Mouse (Mus musculus) embryo, embryonic 10.5 days (tissue): ENCODE data around the gene Adgrg5.

Experiments
- DNase-seq: peaks from one replicate; pipeline ENCODE4 v3.0.0-alpha.2; 2015; ENCODE audit warnings: low spot score

Gene Adgrg5

DNA sequence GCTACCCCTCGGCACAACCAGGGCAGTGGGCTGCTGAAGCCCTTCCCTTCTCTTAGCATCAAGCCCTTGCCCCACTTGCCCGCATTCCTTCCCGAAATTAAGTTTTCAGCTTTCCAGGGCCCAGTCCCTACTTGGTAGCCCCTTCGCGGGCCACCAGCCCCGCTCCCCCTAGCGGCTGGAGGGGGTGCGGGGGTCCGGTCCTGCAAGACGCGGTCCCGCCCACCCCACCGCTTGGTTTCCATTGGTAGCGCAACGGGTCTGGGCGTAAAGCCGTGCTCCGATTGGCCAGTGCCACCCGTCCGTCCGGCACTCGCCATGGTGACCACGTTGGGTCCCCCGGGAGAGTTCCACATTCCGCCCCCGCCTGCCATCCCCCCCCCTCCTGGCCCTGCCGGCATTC is 6.1 kb upstream of the Adgrg5 start:
- peak; percentile 99 for DNase-seq

DNA sequence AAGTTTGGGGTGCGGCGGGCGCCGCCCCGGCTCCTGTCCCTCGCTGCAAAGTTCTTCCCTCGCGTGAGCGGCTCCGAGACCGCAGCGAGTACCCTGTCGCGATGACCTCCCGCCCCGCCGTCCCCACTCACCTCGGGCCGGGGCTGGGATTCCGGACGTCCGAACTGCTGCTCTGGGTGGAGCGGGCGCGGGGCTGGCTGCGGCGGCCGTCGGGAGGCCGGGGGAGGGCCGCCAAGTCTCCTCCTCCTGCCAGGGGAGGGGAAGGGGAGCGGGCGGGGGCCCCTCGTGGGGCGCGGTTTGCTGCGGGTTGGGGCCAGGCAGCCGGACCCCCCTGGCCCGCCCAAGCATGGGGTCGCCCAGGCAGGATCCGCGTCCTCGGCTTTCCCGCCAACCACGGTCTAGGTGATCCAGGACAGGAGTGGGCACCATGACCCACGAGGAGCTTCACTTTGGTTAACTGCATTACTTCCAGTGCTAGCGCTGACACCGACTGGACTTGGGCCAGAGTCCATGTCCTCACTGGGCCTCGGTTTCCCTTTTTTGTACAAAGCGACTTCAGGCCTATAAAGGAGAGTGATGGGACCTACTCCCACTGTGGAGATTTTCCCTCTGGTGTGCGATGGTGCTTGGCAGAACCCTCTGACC is 5.5 kb upstream of the Adgrg5 start, which contains the start of gene Ccdc102a:
TSS of gene Ccdc102a (minus strand) at position 248 of the 645 bp plus-strand sequence.
- peak; percentile 55 for DNase-seq

DNA sequence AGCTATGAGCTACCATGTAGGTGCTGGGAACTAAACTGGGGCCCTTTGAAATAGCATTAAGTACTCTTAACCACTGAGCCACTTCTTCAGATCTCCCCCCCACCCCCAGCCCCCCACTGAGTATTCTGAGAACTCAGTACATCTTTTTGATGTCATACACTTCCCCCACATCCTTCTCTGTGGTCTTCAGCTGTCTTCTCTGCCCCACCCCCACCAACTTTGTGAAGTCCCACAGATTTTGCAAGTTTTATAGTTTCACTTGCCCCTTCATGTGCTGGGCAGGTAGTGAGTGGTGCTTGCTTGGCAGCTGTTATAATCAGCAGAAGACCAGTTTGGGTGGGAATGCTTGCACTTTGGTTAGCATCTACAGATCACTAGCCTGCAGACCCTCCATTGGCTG is 4.2 kb upstream of the Adgrg5 start:
- no peak for DNase-seq

DNA sequence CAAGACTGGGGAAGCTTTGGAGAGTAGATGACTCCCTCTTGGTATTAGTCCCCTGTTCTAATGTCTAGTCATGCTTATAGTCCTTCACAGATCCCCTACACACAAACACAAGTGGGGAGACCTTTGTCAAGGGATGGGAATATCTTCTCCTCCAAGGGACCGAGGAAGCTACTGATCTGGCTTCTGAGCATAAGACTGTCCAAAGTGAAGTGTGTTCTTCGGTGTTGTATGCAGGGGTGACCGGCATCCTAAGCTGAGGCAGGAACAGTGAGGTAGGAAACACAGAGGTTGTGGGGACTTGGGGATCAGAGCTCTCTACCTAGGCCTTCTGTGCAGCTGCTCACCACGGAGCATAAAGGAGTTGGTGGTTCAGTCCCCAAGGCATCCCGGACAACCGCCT is 1.3 kb upstream of the Adgrg5 start:
- DNase-seq, result no peak

DNA sequence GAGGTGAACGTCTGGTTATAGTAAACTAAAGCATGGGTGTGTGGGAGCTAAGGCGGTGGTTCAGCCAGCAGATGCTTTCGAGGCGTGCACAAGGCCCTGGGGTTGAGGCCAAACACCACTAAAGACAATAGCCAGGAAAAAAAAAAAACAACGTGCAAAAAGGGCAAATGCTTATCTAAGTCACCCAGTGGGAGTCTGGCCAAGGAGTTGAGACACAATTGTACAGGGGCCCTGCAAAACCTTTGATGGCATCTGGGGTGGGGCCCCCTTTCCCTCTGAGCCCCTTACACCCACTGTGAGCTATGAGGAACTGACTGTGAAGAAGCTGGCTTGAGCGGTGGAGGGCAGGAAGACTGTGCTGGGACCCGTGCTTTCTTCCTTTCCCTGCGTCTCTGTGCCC is 892 bp upstream of the Adgrg5 start:
- DNase-seq, result no peak

DNA sequence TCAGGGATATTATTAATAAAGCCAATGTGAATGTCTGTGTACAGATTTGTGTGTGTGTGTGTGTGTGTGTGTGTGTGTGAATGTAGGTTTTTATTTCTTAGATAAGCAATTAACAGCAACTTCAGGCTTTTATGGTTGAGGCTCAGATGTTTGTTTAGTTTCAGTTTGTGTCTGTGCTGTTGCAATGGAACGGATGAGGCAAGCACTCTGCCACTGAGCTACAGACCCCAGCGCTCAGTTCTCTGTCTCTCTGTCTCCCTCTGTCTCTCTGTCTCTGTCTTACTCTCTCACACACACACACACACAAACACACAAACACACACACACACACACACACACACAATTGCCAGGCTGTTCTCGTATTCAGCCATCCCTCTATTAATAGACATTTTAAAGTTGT is 4.7 kb downstream of the Adgrg5 start:
- no peak for DNase-seq

DNA sequence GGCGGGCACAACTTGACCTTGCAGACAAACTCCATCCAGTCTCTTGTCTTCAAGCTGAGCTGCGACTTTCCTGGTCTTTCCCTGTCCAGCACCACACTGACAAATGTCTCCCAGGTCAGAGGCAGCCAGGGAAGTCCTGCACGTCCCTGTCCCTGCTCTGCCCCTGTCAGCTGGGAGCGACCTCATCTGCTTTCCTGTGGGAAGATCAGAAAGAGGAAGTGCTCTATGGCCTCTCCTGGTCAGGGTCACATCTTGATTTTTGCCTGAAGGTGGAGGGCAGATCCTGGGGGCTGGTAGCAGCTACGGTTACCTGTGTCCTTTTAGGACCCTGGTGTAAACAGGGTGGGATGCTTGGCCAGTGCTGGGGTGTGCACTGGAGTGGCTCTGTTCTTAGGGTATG is 10.4 kb downstream of the Adgrg5 start:
- no peak for DNase-seq

DNA sequence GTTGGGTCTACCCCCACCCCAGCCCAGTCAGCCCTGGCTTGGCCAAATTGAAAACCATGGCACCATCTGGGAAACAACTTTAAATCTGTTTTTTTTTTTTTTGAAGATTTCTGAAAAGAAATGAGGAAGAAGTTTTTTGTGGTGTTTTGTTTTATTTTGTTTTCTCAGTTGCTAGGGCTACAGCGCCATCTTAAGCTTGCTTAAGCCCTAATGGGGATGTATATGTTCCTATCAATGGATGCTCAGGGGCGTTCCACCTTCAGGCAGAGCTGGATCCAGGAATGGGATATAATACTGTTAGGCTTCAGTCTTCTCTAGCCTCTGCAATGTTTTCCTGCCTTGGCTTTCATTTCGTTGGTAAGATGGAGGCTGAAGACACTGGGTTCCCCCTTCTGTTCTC is 11.7 kb downstream of the Adgrg5 start:
- no peak for DNase-seq

DNA sequence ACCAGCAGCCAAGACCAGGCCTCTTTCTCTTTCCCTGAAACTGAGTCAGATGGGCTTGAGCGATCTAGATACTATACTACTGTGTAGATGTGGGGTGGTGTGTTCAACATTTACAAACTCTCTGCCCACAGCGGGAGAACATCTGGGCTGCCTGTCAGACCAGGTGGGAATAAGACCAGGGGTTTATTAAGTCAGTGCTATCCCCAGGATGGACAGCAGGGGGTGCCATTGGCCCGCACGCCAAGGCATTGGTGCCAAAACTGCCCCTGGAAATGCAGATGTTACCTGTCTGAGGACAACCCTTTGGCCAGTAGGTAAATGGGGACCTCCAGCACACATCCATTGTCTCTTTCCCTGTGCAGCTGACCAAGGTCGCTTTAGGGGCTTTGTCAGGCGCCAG is 19.1 kb downstream of the Adgrg5 start:
- DNase-seq, result peak; percentile 69

DNA sequence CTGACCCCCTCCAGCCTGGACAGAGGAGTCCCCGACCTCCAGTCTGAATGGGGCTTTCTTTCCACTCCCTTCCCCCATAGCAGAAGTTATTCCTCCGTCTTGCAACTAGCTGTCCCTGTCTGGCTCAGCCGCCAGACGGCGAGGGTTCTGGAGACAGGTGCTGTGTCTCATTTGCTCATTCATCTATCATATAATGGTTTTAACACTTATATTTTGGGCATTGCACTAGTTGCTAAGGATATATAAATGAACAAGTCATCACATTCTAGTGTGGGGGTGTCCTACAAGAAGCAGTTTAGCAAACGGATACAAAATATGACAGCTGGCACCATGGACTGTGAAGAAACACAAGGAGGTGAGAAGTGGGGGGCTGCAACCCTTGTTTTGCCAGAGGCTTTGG is 21.7 kb downstream of the Adgrg5 start:
- no peak for DNase-seq

DNA sequence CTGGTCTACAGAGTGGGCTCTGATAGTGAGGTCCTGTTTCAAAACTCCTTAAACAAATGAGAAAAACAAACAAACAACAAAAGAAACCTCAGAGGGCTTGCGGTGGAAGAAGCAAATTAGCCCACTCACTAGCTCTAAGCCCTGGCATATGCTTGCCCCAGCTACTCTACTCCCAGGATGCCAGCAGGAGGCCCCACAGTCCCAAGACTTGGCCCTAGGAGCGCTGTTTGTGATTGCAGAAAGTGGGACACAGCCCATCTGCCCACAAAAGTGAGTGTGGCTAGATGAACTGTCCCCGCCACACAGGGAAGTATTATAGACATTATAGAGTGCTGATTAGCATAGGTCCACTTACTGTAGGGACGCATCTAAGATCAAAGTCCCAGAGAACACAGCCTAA is 24.9 kb downstream of the Adgrg5 start:
- DNase-seq, result no peak

DNA sequence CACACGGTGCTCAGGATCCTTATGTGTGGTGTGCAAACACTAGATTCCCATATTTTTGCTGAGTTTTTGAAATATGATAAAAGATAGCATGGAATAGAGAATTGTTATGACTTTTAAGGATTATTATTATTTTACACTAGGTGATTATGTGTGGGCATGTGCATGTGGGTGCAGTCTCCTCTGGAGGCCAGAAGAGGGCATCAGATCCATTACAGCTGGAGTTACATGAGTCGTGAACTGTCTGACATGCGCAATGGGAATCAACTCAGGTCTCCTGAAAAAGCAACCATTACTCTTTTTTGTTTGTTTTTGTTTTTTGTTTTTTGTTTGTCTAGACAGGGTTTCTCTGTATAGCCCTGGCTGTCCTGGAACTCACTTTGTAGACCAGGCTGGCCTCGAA is 25.5 kb downstream of the Adgrg5 start:
- no peak for DNase-seq

DNA sequence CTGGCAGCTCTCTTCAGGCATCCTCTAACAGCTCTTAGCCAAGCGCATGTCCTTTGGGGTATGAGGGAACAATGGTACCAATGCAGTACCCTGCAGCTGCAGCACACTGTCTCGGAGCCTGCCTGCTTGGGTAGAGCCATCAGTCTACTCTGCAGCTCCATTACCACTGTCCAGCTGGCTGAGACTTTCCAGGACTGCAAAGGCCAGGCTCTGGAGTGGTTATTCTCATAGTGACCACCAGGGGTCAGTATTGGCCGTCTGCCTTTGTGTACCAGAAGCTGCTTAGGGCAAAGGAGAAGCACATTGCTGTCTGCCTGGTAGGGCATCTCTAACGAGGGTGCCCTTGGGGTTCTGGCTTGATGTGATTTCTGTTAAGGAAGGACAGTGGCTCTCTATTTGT is 26.6 kb downstream of the Adgrg5 start:
- peak; percentile 92 for DNase-seq

DNA sequence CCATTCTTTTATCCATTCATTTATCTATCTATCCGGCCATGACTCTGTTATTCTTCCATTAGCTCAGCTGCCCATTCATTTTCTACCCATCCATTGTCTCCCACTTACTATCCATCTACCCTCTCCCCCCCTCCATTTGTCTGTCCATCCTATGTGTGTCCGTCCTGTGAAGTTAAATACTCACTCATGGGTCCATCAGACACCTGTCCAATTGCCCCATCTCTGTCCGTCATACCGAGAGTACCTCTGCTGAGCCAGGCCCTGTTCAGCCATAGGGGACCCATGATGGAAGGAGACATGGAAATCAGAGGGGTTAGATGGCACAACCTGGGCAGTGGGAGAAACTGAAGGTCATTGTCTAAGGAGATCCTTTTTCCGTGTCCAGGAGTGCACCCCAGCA is 27.0 kb downstream of the Adgrg5 start:
- DNase-seq, result no peak

DNA sequence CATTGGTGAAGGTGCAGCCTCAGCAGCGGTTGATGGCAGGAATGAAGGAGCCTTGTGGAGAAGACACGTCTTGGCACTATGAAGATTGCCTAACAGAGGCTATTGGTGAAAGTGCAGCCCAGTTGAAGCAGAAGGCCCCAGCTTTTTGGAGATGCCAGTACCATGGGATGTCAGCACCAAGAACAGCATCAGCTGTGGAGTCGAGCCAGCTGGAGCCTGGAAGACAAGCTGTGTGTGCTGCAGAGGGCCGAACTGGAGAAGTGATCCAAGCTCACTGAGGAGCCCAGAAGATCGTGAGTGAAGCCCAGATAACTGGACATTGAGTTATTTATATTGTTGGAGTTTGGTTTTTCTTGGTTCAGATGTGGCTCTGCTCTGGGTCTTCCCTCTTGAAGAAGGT is 28.6 kb downstream of the Adgrg5 start:
- DNase-seq, result no peak

DNA sequence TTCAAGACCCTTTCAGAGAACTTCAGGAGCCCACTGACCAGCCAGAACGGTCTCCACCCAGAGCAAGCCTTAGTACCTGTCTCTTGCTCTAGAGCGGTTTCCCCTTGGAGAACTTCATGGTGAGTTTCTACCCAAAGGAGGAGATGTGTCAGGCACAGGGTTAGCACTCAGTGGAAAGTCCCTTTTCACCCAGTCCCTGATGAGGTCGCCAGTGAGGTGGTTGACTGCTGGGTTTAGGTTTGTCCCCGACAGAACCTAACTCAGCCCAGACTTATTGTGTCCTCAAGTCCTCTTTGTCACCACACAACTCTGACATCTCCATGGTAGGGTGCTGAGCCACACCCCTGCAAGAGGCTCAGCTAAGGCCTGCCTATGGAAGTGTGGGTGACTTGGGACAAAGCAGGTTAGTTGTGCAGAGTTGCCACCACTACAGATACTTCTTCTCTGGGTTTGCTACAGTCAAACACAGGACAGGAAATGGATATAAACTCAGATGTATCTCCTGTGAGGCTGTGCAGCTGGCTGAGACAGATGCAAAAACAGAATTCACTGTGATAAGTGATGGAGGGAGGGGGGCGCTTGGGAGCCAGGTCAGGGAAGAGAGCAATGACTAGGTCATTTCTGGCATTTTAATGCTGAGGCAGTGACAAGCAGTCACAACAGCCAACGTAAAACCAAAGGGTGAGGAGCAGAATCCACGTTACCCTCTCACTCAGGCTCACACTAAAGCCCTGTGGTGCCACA is 30.3 kb downstream of the Adgrg5 start:
- DNase-seq, result no peak

DNA sequence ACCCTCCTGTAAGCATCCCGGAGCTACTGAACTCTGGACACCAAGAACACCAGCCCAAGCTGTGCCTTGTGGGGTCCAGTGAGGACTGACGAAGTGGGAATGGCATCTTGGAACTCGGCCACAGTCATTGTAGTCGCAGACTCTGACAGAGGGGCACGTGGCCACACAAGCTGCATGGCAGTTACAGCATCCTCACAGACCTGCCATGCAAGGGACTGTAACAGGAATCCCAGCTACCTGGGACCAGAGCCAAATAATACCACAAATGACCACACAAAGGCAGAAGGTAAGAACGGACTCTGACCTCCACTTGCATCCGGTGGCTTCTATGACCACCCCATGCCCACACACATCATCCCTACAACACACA is 30.9 kb downstream of the Adgrg5 start:
- DNase-seq, result no peak

DNA sequence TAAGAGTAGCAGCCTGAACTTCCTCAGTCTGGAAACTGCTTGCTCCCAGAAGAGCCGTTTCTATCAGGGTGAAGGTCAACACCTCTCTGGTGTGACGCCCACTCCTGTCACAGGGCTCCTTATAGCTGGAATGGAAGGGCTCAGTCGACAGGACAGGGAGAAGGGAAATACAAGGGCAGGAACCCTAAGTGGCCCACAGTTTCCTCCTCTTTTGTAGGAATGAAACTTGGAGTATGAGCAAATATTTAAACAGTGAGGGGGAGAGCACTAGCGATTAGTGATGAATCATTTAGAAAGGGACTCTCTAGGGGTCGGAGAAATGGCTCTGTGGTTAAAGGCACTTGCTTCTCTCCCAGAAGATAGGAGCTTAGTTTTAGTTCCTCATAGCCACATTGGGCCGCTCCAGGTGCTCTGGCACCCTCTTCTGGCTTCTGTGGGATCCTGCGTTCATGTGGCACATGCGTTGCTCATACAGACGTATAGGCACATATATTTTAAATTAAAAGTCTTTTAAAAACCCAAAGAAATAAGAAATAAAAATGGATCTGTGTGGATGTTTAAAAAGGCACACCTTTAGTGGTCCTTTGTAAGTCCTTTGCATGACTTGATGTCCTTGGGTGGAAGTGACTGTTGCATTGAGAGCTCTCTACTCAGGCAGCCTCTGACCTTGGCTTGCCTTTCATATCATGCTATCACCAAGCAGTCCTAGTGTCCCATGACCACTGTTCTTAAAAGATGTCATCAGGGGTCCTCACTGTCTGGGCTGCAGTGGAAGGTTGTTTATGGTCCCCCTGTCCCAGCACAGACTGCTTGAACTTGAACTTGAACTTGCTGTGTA is 31.6 kb downstream of the Adgrg5 start:
- peak; percentile 67 for DNase-seq

DNA sequence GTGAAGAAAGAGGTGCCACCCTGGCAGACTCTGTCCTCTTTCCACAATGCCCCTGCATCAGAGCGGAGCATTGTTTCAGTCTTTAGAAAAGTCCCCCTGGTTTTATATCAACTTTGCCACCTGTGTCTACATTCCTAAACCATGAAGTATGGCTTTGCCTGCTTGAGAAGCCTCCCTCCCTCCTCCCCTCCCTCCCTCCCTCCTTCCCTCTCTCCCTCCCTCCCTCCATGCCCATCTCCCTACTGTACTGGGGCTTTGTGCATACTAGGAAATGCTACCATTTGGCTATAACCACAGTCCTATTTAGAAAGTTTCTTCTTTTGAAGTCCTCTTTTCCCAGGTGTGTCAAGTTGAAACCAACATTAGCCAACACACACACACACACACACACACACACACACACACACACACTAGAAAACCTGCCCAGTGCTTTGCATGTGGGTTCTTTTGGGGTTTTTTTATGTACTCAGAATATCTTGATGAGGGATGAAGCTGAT is 32.6 kb downstream of the Adgrg5 start:
- no peak for DNase-seq

DNA sequence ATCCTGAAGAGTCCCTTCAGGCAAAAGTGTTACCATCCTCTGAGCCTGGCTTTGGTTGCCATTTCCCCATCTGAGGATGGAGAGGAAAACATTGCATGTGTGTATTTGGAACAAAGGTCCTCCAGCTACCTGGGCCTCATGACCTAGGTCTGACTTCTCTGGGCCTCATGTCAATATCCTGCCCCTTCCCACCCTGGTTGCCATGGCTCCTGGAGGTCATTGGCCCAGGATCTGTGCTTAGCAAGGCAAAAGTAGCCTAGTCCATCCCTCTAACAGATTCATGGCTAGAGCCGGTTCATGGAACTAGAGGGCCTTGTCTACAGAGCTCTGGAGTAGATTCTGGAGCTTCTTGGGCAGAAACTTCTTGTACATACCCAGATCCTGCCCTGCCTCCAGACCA is 38.7 kb downstream of the Adgrg5 start:
- DNase-seq, result no peak

DNA sequence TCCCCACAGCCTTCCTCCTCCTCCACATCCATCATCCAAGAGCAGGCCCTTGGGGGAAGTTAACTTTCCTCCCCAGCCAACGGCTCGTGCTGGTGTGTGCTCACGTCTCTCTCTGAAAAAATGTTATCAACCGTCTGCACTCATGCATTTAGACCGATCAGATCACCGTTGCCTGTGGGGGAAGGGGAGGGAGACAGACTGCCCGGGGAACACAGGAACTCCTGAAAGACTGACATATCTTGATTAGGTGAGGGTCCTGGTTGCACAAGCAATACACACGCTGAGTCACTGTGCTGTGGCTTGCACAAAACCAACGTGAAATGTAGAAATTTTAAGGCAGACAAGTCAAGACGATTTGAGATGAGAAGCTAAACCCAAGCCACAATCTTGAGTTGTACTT is 41.3 kb downstream of the Adgrg5 start:
- no peak for DNase-seq

DNA sequence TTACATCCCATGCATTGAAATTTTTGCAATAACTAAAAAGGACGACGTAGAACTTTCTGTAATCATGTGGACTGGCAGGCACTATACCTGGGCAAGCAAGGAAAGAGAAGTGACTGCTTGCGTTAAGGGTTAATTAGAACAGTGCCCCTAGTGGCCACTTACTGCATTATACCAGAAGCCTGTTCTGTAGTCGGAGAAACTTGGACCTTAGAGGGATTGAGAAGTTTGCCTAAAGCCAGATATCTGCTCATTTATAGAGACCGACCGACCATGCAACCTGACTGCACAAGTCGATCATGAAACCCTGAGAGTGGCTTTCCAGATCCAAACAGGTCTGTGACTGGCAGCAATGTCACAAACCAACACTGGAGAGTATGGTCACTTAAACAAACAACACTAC is 43.1 kb downstream of the Adgrg5 start:
- peak; percentile 82 for DNase-seq

DNA sequence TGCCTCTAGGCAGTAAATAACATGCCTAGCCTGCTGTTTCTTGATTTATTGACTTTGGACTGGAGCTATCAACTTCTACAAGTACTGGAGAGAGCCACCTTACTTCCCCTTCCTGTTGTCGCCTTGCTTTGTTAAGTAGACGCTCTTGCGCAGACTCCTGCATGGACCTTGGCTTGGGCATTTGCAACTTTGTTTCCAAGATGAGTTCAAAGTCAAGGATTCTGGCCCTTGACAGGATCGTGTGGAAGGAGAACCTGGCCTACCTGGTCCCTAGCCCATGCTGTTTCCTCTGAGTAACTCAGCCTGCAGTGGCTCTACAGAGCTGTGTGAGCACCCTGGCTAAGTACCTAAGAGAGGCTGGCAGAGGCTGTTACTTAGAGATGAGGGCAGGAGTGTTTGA is 43.6 kb downstream of the Adgrg5 start:
- no peak for DNase-seq
